Mouse (Mus musculus) midbrain, postnatal 0 days (tissue): ENCODE measurements around the gene Pramel1. TPM values are rescaled to one million over a fixed set of nuclear protein-coding genes. Genes with fewer than 3 reads are reported as not detected.

Experiments
- ATAC-seq: fragments of 200-750 bp; cut with Nextera tagmentation; 2 replicates; pipeline ENCODE4 v1.8.0; 2017; ENCODE audit warnings: moderate number of reproducible peaks, mild to moderate bottlenecking, moderate TSS enrichment, moderate library complexity; ENCODE audit not compliant: low FRiP score
- DNase-seq: peaks from one replicate; pipeline ENCODE4 v3.0.0-alpha.2; 2015; ENCODE audit warnings: low spot score
- H3K27ac ChIP-seq: fragments of 300-500 bp; sonication (generic); 2 replicates; pipeline ENCODE4 v1.5.1; 2014; ENCODE audit warnings: low read depth, mild to moderate bottlenecking, low read length, mixed read lengths
- H3K27me3 ChIP-seq: fragments of 300-500 bp; sonication (generic); 2 replicates; pipeline ENCODE4 v1.6.1; 2014; ENCODE audit warnings: low read length, control low read depth, mixed read lengths; ENCODE audit not compliant: insufficient read depth
- H3K36me3 ChIP-seq: fragments of 300-500 bp; sonication (generic); 2 replicates; pipeline ENCODE4 v1.6.1; 2014; ENCODE audit warnings: low read length, control low read depth, mixed read lengths; ENCODE audit not compliant: insufficient read depth
- H3K4me1 ChIP-seq: fragments of 300-500 bp; sonication (generic); 2 replicates; pipeline ENCODE4 v1.6.1; 2014; ENCODE audit warnings: mild to moderate bottlenecking, control low read depth, antibody characterized with exemption, low read length, mixed read lengths; ENCODE audit not compliant: insufficient read depth
- H3K4me2 ChIP-seq: fragments of 300-500 bp; sonication (generic); 2 replicates; pipeline ENCODE4 v1.6.1; 2014; ENCODE audit warnings: low read depth, mild to moderate bottlenecking, low read length, mixed read lengths; ENCODE audit not compliant: poor library complexity, severe bottlenecking
- H3K4me3 ChIP-seq: fragments of 300-500 bp; sonication (generic); 2 replicates; pipeline ENCODE4 v1.5.1; 2014; ENCODE audit warnings: low read depth, mild to moderate bottlenecking, low read length, moderate library complexity
- H3K9ac ChIP-seq: fragments of 300-500 bp; sonication (generic); replicated peaks from 2 replicates; pipeline ENCODE4 v1.6.1; 2014; ENCODE audit warnings: mild to moderate bottlenecking, low read length, moderate library complexity, mixed read lengths; ENCODE audit not compliant: poor library complexity, severe bottlenecking
- H3K9me3 ChIP-seq: fragments of 300-500 bp; sonication (generic); 2 replicates; pipeline ENCODE4 v1.6.1; 2016; ENCODE audit warnings: low read length, control low read depth
- CTCF ChIP-seq: IDR thresholded peaks from 2 replicates; pipeline ENCODE4 v1.5.1; 2016; ENCODE audit warnings: antibody characterized with exemption, mild to moderate bottlenecking
- WGBS: fragments of 180-500 bp; shearing (Covaris S2); extraction: QIAGEN DNeasy Blood & Tissue Kit; methylation state at CpG from one replicate; pipeline ENCODE4 v1.1.7; 2014; 5-methylcytosine and 5-hydroxymethylcytosine counted together
- polyA plus RNA-seq: library from polyadenylated mRNA; unstranded; fragments of >200 nt; fragmentation: Nextera tagmentation; extraction: Ambion mirVana; gene quantifications from 2 replicates; pipeline ENCODE4 v1.2.1, GENCODE M21; 2015
- total RNA-seq: library from RNA; depleted of rRNA; stranded (reverse); fragments of >200 nt; gene quantifications from 2 replicates; pipeline ENCODE4 v1.2.3, GENCODE M21; 2014

The Pramel1 gene
- total and polyA plus RNA-seq, 2 experiments from 2014 or later: not detected

DNA sequence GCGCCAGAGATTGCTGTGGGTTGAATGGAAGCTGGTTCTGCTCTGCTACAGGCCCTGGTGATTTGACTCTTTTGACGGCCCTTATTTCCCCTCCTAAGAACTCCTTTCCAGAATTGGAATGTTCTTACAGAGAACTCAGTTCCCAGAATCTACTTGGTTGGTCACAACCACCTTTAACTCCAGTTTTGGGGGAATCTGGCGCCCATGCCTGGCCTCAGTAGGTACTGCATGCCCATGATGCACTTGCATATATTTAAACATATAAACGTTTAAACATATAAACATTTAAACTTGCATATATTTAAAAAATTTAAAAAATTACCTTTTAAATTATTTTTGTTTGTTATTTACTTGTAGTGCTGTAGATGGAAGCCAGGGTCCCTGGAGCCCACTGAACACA lies 10.6 kb upstream of the Pramel1 start:
- H3K27ac ChIP-seq: no peak overlapping the region
- DNase-seq: no peak
- no peaks in the 10 kb centered on the region; the same call in 1 of the 2 replicates for H3K4me1 ChIP-seq
- no peak for ATAC-seq
- H3K9ac ChIP-seq: no peak overlapping the region
- TF ChIP-seq CTCF: peak; percentile 67
- no peaks in the 10 kb centered on the region for H3K36me3 ChIP-seq
- no peak overlapping the region for H3K4me2 ChIP-seq
- no peaks in the 10 kb centered on the region for H3K27me3 ChIP-seq
- WGBS: 43% methylated on average over 4 of the region's 4 CpGs
- no peaks in the 10 kb centered on the region for H3K9me3 ChIP-seq
- no peak overlapping the region for H3K4me3 ChIP-seq

DNA sequence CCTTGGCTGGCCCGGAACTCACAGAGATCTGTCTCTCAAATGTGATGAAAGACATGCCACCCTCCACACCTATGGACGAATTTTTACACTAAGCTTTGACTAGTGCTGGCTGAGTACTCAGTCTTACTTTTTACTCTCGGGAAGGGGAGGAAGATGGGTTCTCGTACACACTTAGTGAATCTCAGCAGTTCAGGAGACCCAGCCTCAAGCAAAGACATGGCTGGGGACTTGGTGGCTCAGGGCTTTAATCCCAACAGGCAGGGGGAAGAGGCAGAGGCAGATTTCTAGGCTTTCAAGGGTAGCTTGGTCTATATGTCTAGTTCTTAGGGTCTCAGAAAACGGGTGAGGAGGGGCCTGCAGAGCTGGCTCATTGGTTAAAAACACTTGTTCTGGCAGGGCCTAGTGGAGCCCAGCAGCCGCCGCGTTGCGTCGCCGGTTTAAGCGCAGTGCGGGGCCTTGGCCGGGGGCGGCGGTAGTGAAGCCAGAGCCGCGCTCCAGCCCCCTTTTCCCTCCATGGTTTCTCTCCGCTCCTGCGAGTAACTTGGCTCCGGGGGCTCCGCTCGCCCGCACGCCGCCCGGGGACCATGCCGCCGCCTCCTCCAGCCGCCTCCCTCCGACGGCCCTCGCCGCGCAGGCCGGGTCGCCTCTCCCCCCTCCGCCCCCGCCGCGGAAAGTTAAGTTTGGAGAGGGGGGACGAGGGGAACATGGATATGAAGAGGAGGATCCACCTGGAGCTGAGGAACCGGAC lies 5.1 kb upstream of the Pramel1 start:
- TF ChIP-seq CTCF: peak; percentile 57
- WGBS: 15% methylated on average over 21 of the region's 43 CpGs
- peak; percentile 86 for ATAC-seq

DNA sequence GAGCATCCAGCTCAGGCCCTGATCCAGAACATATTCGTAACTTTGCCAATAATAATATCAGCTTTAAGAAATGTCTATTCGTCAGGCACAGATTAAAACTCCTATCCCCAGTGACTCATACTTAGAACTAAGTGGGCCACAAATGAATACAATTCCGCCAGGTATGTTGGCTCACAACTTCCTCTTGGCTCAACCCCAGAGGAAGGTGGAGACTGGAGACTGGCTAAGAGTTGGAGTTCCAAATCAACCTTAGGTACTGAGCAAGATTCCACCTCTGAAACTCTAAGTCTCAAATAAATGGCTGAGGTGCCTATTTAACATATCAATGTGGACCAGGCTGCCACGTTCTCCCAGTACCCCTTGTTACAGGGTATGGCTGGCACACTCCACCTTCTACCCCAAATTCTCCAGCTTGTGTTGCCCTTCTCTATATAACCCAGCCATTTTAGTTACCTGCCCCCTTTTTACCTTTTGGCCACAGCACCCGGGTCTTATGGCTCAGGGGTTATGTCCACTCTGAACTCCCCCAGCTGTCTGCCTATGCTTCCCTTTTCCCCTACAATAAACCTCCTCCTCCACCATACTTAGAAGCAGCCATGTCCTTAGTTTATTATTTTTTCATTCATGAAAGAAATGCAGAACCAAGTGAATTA lies 17.5 kb downstream of the Pramel1 start:
- Histone ChIP-seq H3K4me1 (no peaks in the 10 kb centered on the region), H3K27ac (peak overlapping the region; percentile 82; the same call in 1 of the 2 replicates), H3K9ac (no peak overlapping the region), H3K36me3 (peaks cover 9% of the 10 kb centered on the region), H3K4me2 (peak overlapping the region; percentile 50), H3K27me3 (no peaks in the 10 kb centered on the region), H3K9me3 (no peaks in the 10 kb centered on the region), H3K4me3 (peak overlapping the region; percentile 50)
- DNase-seq: no peak
- 65% methylated on average over 5 of the region's 5 CpGs for WGBS
- peak; percentile 24; the same call in 1 of the 2 replicates for ATAC-seq
- TF ChIP-seq CTCF: no peak

More for the DNA sequence above, 5.1 kb upstream of the Pramel1 start:
- H3K4me1 ChIP-seq: no peaks in the 10 kb centered on the region
- H3K9me3 ChIP-seq: no peaks in the 10 kb centered on the region
- DNase-seq: peak; percentile 72
- no peak overlapping the region for H3K9ac ChIP-seq
- no peaks in the 10 kb centered on the region for H3K36me3 ChIP-seq
- H3K4me3 ChIP-seq: peak overlapping the region; percentile 36
- H3K27me3 ChIP-seq: no peaks in the 10 kb centered on the region
- H3K4me2 ChIP-seq: peak overlapping the region; percentile 48
- H3K27ac ChIP-seq: no peak overlapping the region

DNA sequence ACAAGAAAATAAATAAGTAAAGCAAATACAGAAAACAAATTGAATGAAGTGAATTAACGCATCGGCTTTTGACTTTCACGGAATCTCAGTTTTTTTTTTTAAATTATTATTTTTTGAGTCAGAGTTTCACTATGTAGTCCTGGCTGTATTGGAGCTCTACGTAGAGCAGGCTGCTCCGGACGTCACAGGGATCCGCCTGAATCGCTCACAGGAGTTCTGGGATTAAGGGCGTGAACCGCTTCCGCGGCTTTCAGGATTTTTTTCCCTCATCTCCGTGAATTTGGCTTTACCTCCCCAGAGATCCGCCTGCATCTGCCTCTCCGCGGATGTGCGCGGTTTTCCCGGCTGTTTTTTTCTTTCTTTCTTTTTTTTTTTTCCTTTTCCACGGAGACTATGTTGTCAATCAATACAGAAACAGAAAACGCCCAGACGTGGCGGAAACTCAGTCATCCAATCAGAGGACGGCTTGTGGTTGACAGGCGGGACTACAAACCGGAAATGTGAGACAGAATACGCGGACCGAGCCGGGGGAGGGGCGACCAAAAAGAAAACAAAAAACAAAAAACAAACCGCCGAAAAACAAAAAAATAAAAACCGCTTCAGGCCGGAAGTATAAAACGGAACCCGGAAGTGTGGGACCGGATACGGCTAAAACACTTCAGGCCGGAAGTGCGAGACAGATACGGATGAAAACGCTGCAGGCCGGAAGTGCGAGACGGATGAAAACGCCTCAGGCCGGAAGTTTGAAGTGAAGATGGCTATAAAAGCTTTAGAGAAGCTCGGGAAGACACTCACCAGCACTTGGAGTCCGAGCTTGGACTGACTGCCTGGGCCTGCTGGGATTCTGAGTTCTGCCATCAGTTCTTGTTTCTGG lies 18.2 kb downstream of the Pramel1 start, which contains the start of gene Pramef8:
Gene Pramef8, plus strand, starts transcription at position 208 of the 874 bp plus-strand sequence.
- H3K9me3 ChIP-seq: no peaks in the 10 kb centered on the region
- no peaks in the 10 kb centered on the region for H3K27me3 ChIP-seq
- TF ChIP-seq CTCF: no peak
- WGBS: under 1% methylated on average over 50 of the region's 50 CpGs
- H3K4me1 ChIP-seq: no peaks in the 10 kb centered on the region
- ATAC-seq (peak; percentile 92), DNase-seq (peak; percentile 97)
- peaks cover 15% of the 10 kb centered on the region for H3K36me3 ChIP-seq
- peak within 1 kb of the TSS; percentile 53 for H3K4me2 ChIP-seq
- H3K4me3 ChIP-seq: peak within 1 kb of the TSS; percentile 50
- peak within 1 kb of the TSS; percentile 46; the same call in 1 of the 2 replicates for H3K9ac ChIP-seq
- H3K27ac ChIP-seq: peak within 1 kb of the TSS; percentile 82

DNA sequence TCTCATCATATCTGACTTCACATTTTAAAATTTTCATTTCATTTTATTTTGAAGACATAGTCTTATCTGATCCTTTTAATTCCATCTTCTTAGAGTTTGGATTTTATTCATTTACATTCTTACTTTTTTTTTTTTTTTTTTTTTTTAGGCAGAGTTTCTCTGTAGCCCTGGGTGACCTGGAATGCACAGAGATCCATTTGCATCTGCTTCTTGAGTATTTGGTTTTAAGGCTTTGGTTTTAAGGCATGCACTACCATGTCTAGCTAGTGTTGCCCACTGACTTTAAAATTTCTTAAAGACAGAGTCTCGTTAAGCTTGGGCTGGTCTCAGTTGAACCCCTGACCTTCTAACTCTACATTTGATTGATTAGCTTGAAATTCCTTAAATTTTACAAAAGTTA lies 19.4 kb downstream of the Pramel1 start:
- Histone ChIP-seq H3K27me3 (no peaks in the 10 kb centered on the region), H3K4me3 (no peak overlapping the region), H3K4me2 (peak overlapping the region; percentile 53), H3K9me3 (no peaks in the 10 kb centered on the region), H3K4me1 (no peaks in the 10 kb centered on the region), H3K27ac (no peak overlapping the region), H3K9ac (no peak overlapping the region), H3K36me3 (peaks cover 27% of the 10 kb centered on the region)
- 100% methylated on average over 1 of the region's 1 CpGs for WGBS
- TF ChIP-seq CTCF: no peak
- DNase-seq: no peak
- ATAC-seq: no peak
